Mouse (Mus musculus) spleen, adult 2 months (tissue): Measurements from ENCODE around the gene Il4ra. TPM values are rescaled to one million over a fixed set of nuclear protein-coding genes. Genes with fewer than 3 reads are reported as not detected.

Experiments used
- DNase-seq, 2 experiments: peaks; one replicate each; pipeline versions ENCODE4 v3.0.0 to v3.0.0-alpha.2; 2012 to 2021; ENCODE audit warnings: low spot score in 2 of 2, low read depth in 1 of 2
- H3K27ac ChIP-seq: fragments of 200-500 bp; 2 replicates; pipeline ENCODE4 v1.5.1; 2012; ENCODE audit warnings: low read length, inconsistent platforms; ENCODE audit not compliant: insufficient read depth
- H3K27me3 ChIP-seq: fragments of 200-500 bp; 2 replicates; pipeline ENCODE4 v1.6.1; 2012; ENCODE audit warnings: mild to moderate bottlenecking, moderate library complexity, low read length, inconsistent platforms; ENCODE audit not compliant: control insufficient read depth, insufficient read depth
- H3K36me3 ChIP-seq: fragments of 200-500 bp; 2 replicates; pipeline ENCODE4 v1.6.1; 2012; ENCODE audit warnings: mild to moderate bottlenecking, low read length, inconsistent platforms; ENCODE audit not compliant: control insufficient read depth, insufficient read depth
- H3K4me1 ChIP-seq: fragments of 200-500 bp; 2 replicates; pipeline ENCODE4 v1.6.1; 2011; ENCODE audit warnings: inconsistent platforms; ENCODE audit not compliant: control insufficient read depth, insufficient read depth, insufficient read length
- H3K4me3 ChIP-seq: fragments of 200-500 bp; 2 replicates; pipeline ENCODE4 v1.5.1; 2011; ENCODE audit warnings: mild to moderate bottlenecking, inconsistent platforms; ENCODE audit not compliant: insufficient read depth, insufficient read length; ENCODE audit errors: extremely low read depth
- CTCF ChIP-seq: fragments of 200-500 bp; IDR thresholded peaks from 2 replicates; pipeline ENCODE4 v1.5.1; 2011; ENCODE audit warnings: mild to moderate bottlenecking, inconsistent platforms; ENCODE audit not compliant: insufficient read depth, insufficient read length, insufficient replicate concordance; ENCODE audit errors: extremely low read depth
- POLR2A ChIP-seq: fragments of 200-500 bp; IDR thresholded peaks from 2 replicates; pipeline ENCODE4 v1.6.1; 2011; ENCODE audit warnings: low read depth, low read length, inconsistent platforms
- WGBS: fragments of 180-500 bp; shearing (Covaris S2); methylation state at CpG from one replicate; pipeline ENCODE4 v1.1.7; 2018; 5-methylcytosine and 5-hydroxymethylcytosine counted together
- polyA plus RNA-seq: library from polyadenylated mRNA; depleted of rRNA; stranded (reverse); fragments of >200 nt; gene quantifications from 2 replicates; pipeline ENCODE4 v1.2.3, GENCODE M21; 2012; rRNA removed

Il4ra gene
- polyA plus RNA-seq, 1 experiment: 83.4 TPM

- peaks cover 34% of the 10 kb centered on the region; the same call in 1 of the 2 replicates for H3K4me1 ChIP-seq
- 70% methylated on average over 7 of the region's 7 CpGs for WGBS
- DNase-seq: no peak
- TF ChIP-seq CTCF: no peak
- no peak for TF ChIP-seq POLR2A
- no peak overlapping the region for H3K4me3 ChIP-seq
- H3K36me3 ChIP-seq: peaks cover 46% of the 10 kb centered on the region
- H3K27me3 ChIP-seq: no peaks in the 10 kb centered on the region
- peak overlapping the region; percentile 6; the same call in 1 of the 2 replicates for H3K27ac ChIP-seq
These were observed 71.1 kb downstream of the Il4ra start for GRCm38 (mm10) chr7:125622741-125623685.

- no peak overlapping the region for H3K27ac ChIP-seq
- H3K36me3 ChIP-seq: peaks cover 54% of the 10 kb centered on the region
- 66% methylated on average over 4 of the region's 4 CpGs for whole genome bisulfite sequencing
- H3K27me3 ChIP-seq: no peaks in the 10 kb centered on the region
- TF ChIP-seq CTCF (no peak), POLR2A (no peak)
- H3K4me3 ChIP-seq: no peak overlapping the region
- H3K4me1 ChIP-seq: peaks cover 42% of the 10 kb centered on the region; the same call in 1 of the 2 replicates
- no peak for DNase-seq
These were observed 73.3 kb downstream of the Il4ra start for GRCm38 (mm10) chr7:125625219-125625618.

- H3K4me3 ChIP-seq: no peak overlapping the region
- H3K36me3 ChIP-seq: peaks cover 52% of the 10 kb centered on the region
- H3K4me1 ChIP-seq: peaks cover 39% of the 10 kb centered on the region; the same call in 1 of the 2 replicates
- no peak for DNase-seq
- H3K27ac ChIP-seq: peak overlapping the region; percentile 32; the same call in 1 of the 2 replicates
- H3K27me3 ChIP-seq: no peaks in the 10 kb centered on the region
- 32% methylated on average over 7 of the region's 7 CpGs for WGBS
- TF ChIP-seq CTCF (no peak), POLR2A (no peak)
These were observed 73.9 kb downstream of the Il4ra start for GRCm38 (mm10) chr7:125625829-125626228.

Other genes with a start within 250 kb of the Il4ra start
- gene Kdm8, start 107.4 kb upstream of the Il4ra start, polyA plus RNA-seq: 3.8 and 3.9 TPM in 2 replicates
- 38.4 and 42.4 TPM in 2 replicates for gene Nsmce1, start 60.5 kb upstream of the Il4ra start, polyA plus RNA-seq
- 138 and 180 TPM in 2 replicates for gene Il21r, start 51.3 kb downstream of the Il4ra start, polyA plus RNA-seq
- gene Gtf3c1, start 155.7 kb downstream of the Il4ra start, polyA plus RNA-seq: 25.8 and 34.7 TPM in 2 replicates
- gene D430042O09Rik, start 155.8 kb downstream of the Il4ra start, polyA plus RNA-seq: 7.0 and 7.3 TPM in 2 replicates